Mouse (Mus musculus): ENCODE data around the gene Trmt11.
"Not testable (repeated sequence)": the region's sequence is repeated elsewhere in the genome, so short reads cannot be mapped to it uniquely, and the experiment has no call there.

Gene Trmt11

DNA sequence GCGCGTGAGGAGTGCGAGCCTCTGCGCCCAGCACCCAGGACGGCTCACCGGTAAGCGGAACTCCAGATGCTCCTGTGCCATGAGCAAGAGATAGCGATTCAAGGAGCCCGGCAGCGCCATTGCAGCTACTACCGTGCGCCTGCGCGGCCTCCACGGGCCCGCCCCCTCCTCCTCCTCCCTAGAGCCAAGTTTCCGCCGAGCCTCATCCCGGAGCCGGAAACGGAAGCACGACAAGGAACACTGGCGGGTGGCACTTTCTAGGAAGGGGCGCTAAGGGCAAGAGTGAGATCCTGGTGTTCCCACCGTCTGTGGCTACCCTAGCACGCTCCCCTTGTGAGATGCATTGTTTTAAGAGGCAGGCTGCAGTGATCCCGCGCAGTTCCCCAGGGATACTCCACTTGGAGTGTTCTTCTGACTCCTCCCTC is at the start of gene Trmt11:
Trmt11 (minus strand) TSS at position 208 of the 425 bp plus-strand sequence.
- peak; percentile 97 for ATAC-seq (ENCODE audit: insufficient number of reproducible peaks, low FRiP score, low TSS enrichment)

DNA sequence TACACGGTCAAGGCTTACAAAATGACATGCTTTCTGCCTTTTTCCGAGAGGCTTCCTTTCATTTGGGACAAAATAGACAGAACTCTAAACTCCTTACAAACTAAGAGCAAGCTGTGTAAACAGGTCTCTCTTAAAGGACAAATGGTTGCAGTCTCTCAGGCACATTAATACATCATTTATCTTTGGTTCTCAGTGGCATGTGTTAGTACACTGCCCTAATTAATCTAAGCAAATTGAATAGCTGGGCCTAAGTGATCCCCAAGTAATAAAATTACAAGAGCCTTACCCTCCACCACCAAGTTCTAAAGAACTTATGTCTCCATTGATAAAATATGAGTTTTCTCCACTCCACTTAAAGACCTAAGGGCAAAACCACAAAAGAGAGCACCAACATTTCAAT is 47.1 kb upstream of the Trmt11 start:
- ATAC-seq (ENCODE audit: insufficient number of reproducible peaks, low FRiP score, low TSS enrichment) = no peak

DNA sequence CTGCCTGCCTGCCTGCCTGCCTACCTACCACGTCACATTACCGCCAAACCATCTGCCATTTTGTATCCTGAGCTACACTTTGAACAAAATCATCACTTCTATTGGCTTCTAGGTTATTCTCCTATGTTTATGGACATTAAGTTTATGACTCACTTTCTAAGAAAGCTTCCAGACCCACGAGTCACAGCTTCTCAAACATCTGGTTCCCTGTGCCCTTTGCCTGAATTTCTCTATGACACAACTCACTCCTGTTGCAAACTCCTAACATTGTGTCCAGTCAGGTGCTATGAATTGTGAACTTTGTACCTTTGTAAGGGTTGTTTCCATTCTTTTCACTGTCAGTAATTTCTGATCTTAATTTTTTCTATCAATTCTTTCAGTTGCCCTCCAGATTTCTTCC is 37.7 kb upstream of the Trmt11 start:
- ATAC-seq (ENCODE audit: insufficient number of reproducible peaks, low FRiP score, low TSS enrichment) = no peak

DNA sequence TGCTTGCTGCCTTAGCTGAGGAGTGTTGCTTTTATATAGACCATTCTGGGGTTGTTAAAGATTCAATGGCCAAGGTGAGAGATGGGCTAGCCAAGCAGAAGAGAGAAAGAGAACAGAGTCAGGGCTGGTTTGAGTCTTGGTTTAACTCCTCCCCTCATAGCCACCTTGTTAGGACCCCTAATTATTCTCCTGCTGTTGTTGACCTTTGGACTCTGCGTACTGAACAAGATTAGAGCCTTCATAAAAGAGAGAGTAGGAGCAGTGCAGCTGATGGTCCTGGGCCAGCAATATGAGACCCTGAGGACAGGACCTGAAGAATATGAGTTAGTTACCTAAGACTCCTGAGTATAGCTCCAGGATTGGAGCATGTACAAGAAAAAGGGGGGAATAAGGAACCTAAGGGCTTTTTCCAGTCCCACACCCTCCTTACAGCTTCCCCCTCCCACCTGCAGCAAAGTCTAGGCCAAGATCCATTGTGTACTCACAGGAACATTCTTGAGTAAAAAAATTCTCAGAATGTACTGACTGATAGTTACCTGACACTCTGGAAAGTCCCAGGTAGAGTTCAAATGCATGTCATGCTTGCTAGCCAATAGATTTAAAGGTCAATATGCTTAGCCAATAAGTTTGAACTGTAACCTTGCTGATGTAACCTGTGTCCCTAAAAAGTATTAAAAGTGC is 36.1 kb upstream of the Trmt11 start:
- not testable (repeated sequence) for ATAC-seq (ENCODE audit: insufficient number of reproducible peaks, low FRiP score, low TSS enrichment)

DNA sequence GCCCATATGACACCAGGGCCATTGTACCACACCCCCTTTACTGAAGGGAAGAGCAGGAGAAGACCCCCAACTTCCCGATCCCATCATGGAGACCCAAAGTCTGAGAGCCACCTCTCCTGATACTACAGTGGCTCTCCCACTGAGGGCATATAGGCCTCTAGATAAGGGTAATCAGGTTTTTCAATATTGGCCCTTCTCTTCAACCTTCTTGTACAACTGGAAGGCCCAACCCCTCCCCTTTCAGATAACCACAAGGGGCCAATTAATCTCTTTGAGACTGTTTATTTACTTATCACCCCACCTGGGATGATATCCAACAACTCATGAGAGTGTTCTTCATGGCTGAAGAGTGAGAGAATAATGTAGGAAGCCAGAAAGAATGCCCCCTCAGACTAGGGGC is 32.2 kb upstream of the Trmt11 start:
- no peak for ATAC-seq (ENCODE audit: insufficient number of reproducible peaks, low FRiP score, low TSS enrichment)

DNA sequence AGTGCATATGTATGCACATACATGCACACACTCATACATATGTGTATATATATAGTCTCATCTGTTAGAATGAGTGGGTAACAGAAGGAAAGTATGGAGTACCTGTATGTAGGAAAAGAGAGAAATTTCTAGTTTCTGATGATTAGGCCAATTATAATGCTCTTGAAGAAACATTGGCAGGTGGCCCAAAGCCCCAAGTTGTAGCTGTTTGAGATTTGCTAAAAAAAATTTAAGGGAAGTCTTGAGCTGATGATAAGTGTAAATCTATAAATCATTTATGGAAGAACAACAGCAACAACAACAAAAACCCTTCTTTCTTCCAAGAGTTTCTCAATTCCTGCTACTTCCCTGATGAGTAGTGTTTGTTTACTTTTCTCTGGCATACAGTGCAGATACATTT is 29.4 kb upstream of the Trmt11 start:
- no peak for ATAC-seq (ENCODE audit: insufficient number of reproducible peaks, low FRiP score, low TSS enrichment)

DNA sequence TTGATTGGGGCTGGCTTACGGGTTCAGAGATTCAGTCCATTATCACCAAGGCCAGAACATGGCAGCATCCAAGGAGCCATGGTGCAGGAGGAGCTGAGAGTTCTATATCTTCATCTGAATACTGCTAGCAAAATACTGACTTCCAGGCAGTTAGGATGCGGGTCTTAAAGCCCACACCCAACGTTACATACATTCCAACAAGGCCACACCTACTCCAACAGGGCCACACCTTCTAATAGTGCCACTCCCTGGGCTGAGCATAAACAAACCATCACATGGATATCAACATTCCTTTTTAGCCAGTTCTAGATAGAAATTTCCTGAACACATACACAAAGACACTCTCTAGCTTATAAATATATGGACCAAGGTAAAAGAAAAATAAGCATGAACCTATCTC is 29.0 kb upstream of the Trmt11 start, which contains the start of gene Hint3:
Hint3 (minus strand) TSS at position 120 of the 400 bp plus-strand sequence.
- ATAC-seq (ENCODE audit: insufficient number of reproducible peaks, low FRiP score, low TSS enrichment) = no peak

DNA sequence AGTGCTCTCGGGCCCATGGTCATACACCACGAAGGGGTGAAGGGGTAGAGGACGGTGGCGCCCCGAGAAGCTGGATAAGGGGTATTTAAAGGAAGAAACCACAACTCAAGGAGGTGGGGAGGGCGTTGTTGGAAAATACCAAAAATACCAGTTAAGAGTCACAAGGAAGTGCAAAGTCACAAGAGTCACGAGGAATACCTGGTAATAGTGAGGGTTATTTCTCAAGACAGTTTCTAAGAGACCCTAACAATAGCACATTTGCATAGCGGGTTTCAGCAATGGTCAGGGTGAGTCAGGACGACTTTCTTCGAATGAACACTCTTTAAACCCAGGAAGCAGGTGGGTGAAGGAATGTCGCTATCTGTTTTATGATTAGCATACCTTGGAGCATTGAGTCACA is 27.9 kb upstream of the Trmt11 start:
- ATAC-seq (ENCODE audit: insufficient number of reproducible peaks, low FRiP score, low TSS enrichment) = not testable (repeated sequence)

DNA sequence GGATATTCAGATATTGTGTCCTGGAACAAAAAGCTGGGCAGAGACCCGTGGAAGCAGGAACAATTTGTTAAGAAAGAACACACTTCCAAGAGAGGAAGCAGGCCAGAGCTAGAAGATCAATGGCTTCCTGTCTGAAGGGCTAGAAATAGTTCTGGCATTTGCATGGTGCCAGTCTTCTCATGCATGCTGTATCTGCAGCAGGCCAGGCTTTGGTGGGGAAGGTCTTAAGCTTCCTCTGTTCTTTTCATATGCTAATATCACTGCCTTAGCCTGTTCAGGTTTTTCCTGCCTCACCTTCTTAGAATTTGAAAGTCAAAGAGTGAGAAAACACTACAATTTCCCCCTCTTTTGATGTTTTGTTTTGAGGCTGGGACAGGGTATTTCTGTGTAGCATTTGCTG is 27.0 kb upstream of the Trmt11 start:
- no peak for ATAC-seq (ENCODE audit: insufficient number of reproducible peaks, low FRiP score, low TSS enrichment)

DNA sequence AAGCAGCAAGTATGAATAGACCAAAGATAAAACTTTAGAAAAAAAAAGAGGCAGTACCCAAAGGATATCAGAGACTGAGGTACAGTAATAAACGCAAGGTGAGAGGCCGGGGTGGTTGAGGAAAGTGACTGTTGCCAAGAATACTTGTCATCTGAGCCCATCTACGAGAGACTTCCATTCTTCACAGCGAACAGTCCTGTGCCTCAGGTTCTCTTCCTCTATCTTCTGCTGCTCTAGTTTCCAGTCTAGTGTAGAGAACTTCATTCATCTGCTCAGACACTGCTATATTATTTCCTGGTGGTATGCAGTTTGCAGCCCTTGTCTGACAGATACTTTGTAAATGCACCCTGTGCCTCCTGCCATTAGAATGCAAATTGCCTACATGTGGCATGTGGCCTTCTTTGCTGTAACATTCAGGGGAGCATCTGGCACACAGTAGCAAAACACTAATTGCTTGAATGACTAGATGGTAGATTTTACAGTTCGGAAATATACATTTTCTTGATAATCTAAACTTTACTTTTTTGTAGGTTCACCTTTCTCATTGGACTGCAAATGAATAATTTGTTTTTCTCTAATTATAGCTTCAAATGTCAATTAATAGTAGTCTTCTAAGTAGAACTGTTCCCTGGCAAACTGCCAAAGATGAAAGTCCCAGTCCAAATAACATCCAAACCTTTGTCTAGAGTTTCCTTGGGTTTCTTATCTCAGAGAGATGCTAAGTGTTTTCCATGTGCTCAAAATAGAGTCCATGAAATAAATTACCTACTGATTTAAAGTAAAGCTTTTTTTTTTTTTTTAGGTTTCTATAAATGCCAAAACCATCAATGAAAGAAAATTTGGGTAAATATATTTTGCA is 23.8 kb upstream of the Trmt11 start:
- no peak for ATAC-seq (ENCODE audit: insufficient number of reproducible peaks, low FRiP score, low TSS enrichment)

DNA sequence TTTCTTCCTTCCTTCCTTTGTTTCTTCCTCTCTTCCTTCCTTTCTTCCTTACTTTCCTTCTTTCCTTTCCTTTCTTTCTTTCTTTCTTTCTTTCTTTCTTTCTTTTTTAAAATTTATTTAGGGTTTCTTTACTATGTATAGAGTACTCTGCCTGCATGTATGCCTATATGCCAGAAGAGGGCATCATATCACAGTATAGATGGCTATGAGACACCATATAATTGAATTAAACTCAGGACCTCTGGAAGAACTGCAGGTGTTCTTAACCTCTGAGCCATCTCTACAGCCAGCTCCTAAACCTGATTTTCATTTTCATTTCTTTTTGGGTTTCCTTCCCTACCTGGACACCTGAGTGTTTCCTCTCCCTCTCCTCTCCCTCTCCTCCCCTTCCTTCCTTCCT is 22.4 kb upstream of the Trmt11 start:
- no peak for ATAC-seq (ENCODE audit: insufficient number of reproducible peaks, low FRiP score, low TSS enrichment)

DNA sequence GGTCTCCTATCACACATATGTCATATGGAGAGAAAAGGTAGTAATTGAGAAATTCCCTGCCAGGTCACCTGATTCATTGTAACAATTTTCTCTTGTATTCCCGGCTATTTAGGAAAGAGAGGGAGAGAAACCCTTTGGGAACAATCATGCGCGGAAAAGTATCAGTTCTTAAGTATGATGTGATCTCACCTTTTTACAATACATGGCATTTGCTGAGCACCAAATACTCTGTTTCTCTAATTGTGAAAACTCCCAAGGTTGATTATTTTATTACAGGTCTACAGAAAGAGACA is 18.3 kb upstream of the Trmt11 start:
- no peak for ATAC-seq (ENCODE audit: insufficient number of reproducible peaks, low FRiP score, low TSS enrichment)

DNA sequence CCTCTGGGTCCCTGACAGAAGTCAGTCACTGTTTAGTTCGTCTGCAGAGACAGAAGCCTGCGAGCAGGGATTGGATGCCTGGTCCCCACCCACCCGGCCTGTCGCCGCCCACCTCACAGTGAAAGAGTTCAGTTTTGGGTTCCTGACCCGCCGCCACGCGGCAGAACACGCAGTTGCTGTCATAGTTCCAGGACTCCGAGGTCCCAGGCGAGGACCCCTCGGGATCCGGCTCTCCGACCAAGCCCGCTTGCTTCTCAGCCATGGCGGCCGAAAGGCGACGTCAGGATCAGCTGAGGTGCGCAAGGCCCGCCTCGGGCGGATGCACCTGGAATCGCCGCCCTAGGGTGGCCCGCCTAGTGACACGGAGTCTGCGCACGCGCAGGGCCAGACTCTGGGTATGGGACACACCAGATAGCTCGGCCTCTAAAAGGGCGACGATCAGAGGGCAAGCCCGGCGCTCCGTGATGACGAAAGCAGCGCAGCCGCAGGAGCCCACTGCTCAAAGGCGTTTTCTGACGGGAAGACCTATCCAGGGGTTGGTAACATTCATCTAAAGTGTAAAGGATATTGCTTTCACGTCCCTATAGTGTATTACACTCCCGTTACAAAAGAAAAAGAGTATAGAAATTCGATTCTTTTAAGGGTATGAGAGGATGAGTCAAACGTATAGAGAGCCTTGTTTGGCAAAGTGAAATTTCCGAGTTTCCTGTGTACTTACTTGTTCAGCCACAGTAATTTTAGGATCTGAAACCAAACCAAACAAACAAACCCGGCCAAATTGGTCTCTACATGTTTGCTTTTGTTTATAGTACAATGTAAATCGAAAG is 17.8 kb upstream of the Trmt11 start:
- ATAC-seq (ENCODE audit: insufficient number of reproducible peaks, low FRiP score, low TSS enrichment) = peak; percentile 99

DNA sequence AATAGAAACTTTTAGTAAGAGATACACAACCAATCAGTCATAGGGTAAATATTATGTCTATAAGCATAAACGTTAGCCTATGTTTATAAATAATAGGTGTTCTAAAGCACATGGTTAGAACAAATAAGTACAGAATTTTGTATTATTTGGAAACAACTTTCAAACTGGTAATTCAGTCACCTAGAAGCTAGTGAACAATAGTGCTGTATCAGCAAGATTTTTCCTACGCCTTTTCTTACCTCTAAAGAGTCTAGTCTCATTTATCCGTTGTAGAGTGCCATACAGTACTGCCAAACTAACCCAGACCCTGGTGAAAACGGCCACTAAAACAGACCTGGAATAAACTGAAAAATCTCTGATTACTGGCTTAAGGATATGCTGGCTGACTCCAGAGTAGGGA is 12.5 kb upstream of the Trmt11 start:
- ATAC-seq (ENCODE audit: insufficient number of reproducible peaks, low FRiP score, low TSS enrichment) = no peak

DNA sequence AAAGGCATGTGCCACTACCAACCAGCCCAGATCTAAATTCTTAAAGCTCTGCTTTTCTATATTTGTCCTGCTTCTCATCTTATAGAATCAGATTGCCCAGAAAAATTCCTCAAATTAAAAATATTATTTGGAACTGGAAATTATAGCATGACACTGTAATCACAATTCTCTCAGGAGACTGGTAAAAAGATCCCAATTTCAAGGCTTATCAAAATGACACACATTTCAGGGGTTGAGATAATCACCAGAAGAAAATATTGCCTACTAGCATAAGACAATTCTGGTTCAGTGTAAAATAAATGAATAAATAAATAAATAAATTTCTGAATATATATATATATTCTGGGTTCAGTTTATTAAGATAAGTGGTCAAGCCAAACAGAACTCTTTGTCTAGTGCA is 9.1 kb upstream of the Trmt11 start:
- no peak for ATAC-seq (ENCODE audit: insufficient number of reproducible peaks, low FRiP score, low TSS enrichment)

DNA sequence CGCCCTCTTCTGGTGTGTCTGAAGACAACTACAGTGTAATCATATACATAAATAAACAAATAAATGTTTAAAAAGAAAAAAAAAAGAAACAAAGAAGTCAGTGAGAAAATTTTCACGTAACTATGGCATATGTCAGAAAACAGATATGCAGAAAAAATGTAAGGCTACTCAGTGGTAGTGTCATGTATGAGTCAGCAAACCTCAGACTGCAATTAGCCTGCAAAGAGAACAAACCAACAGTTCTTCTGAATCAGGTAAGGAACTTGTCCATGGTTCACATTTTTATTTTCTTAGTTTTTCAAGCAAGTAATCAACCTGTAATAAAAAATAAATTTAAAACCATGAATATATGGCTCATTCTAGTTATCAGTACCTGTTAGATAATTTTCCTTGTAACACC is 7.6 kb upstream of the Trmt11 start:
- no peak for ATAC-seq (ENCODE audit: insufficient number of reproducible peaks, low FRiP score, low TSS enrichment)

DNA sequence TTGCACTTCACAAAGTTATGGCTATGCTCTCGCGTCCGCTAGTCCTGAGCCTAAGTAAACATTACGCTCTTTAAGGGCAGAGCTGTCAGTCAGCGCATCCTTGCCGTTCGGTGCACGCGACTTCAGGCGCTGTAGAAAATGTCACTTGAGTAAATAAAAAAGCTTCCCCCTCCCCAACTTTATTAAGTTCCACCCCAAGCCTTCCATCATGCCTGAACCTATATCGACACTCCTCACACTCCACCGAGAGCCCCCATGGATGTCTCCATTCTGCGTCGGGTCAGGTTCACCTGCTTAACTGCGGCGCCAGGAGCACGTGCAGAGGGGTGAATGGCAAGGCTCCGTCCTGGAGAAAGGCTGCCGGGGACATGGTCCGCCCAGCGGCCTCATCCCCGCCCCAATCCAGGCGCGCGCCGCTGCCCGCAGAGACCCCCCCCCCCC is 435 bp downstream of the Trmt11 start:
- peak; percentile 68 for ATAC-seq (ENCODE audit: insufficient number of reproducible peaks, low FRiP score, low TSS enrichment)

DNA sequence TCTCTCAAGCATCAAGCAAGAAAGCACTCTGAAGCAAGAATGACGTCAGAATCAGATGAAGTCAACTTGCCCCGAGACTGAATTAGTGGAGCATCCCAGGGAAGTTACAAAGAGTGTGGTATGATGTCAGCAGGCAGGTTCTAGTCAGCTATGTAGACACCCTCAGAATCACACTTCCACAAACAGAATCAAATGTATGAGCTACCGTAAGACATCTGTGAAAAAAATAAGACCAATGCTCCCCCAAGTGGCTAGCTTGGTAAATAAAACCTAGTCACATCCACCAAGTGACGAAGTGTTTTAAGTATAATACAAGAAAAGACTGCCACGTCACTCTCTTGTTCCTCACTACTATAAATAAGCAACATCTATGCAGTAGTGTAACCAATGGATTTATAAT is 13.5 kb downstream of the Trmt11 start:
- no peak; the same call in 1 of the 2 replicates for ATAC-seq (ENCODE audit: insufficient number of reproducible peaks, low FRiP score, low TSS enrichment)

DNA sequence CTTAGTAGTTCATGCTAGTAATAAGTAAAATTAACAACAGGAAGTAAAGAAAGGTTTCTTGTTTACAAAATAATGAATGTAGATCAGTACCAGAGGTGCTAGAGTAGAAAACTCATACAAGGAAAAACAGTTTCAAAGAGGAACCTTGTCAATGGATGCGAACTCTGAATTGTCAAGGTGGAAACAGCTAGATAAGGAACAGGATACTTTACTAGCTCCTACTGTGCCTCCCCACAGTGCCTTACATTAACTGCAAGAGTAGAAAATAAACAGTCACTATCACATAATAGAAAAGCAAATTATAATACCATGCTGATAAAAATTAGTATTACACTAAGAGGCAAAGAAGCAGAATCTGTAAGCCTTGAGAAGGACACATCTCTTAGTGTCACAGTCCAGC is 14.9 kb downstream of the Trmt11 start:
- no peak for ATAC-seq (ENCODE audit: insufficient number of reproducible peaks, low FRiP score, low TSS enrichment)

DNA sequence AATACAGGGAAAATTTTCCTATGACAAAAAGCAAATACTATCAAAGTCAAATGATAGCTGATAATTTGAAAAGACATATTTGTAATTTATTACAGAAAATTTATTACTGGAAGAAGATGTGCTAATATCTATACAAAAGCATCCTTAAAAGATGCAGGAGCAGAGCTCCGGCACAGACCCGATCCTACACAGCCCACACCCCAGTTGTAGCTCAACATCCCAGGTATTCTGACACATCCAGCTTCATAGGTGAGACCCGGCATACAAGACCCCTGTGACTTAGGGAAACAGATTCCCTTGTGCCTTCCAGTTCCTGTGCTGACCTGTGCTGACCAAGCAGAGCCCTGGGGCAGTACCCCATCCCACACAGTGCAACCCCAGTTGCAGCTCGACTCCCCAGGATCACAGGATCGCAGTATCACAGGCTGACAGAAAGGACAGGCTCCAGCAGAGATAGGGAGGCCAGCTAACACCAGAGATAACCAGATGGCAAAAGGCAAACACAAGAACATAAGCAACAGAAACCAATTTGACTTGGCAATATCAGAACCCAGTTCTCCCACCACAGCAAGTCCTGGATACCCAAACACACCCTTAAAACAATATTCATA is 22.8 kb downstream of the Trmt11 start:
- ATAC-seq (ENCODE audit: insufficient number of reproducible peaks, low FRiP score, low TSS enrichment) = no peak

DNA sequence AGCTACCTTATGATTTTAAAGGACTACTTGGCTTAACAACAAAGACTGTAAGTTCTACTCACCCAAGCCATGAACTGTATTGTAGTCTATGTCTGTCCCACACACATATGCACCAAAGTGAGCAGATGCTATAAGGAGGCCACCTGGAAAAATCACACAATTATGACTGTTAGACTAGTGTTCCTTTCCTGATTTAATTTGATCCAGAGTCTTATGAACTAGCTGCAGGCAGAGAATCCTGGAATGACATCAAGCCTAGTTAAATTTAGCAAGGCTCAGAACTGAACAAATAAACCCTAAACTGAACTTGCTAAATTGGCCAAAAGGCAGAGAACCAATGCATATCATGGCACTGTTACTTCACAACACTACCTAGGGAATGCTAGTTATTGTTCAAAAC is 34.2 kb downstream of the Trmt11 start:
- no peak for ATAC-seq (ENCODE audit: insufficient number of reproducible peaks, low FRiP score, low TSS enrichment)

All from cerebellum, adult (tissue).